Mouse (Mus musculus) kidney, postnatal 0 days (tissue): ENCODE results near the gene Ap5b1. TPM values are rescaled to one million over a fixed set of nuclear protein-coding genes. Genes with fewer than 3 reads are reported as not detected.

Experiments
- ATAC-seq: fragments of 200-750 bp; cut with Nextera tagmentation; replicated peaks from 2 replicates; pipeline ENCODE4 v1.8.0; 2017; ENCODE audit warnings: low read depth, moderate number of reproducible peaks, moderate TSS enrichment, moderate library complexity; ENCODE audit not compliant: low FRiP score
- DNase-seq: peaks from one replicate; pipeline ENCODE4 v3.0.0-alpha.2; 2016; ENCODE audit warnings: low spot score
- H3K27ac ChIP-seq: fragments of 300-500 bp; sonication (generic); 2 replicates; pipeline ENCODE4 v1.5.1; 2014; ENCODE audit warnings: mild to moderate bottlenecking
- H3K27me3 ChIP-seq: fragments of 300-500 bp; sonication (generic); 2 replicates; pipeline ENCODE4 v1.6.1; 2014; ENCODE audit warnings: low read length, mixed read lengths; ENCODE audit not compliant: insufficient read depth
- H3K36me3 ChIP-seq: fragments of 300-500 bp; sonication (generic); 2 replicates; pipeline ENCODE4 v1.6.1; 2014; ENCODE audit warnings: low read length, mixed read lengths; ENCODE audit not compliant: insufficient read depth
- H3K4me1 ChIP-seq: fragments of 300-500 bp; sonication (generic); replicated peaks from 2 replicates; pipeline ENCODE4 v1.6.1; 2014; ENCODE audit warnings: antibody characterized with exemption, low read length, mixed read lengths; ENCODE audit not compliant: insufficient read depth
- H3K4me2 ChIP-seq: fragments of 300-500 bp; sonication (generic); 2 replicates; pipeline ENCODE4 v1.6.1; 2014; ENCODE audit warnings: mild to moderate bottlenecking, low read length, moderate library complexity, mixed read lengths
- H3K4me3 ChIP-seq: fragments of 300-500 bp; sonication (generic); replicated peaks from 2 replicates; pipeline ENCODE4 v1.5.1; 2014; ENCODE audit warnings: low read depth, low read length
- H3K9ac ChIP-seq: fragments of 300-500 bp; sonication (generic); 2 replicates; pipeline ENCODE4 v1.6.1; 2014; ENCODE audit warnings: low read depth, low read length
- H3K9me3 ChIP-seq: fragments of 300-500 bp; sonication (generic); replicated peaks from 2 replicates; pipeline ENCODE4 v1.6.1; 2016; ENCODE audit warnings: low read length, inconsistent platforms, mixed read lengths
- CTCF ChIP-seq: IDR thresholded peaks from 2 replicates; pipeline ENCODE4 v1.5.1; 2016; ENCODE audit warnings: antibody characterized with exemption, low read depth, mild to moderate bottlenecking, moderate library complexity
- WGBS: fragments of 180-500 bp; shearing (Covaris S2); extraction: QIAGEN DNeasy Blood & Tissue Kit; methylation state at CpG from one replicate; pipeline ENCODE4 v1.1.7; 2014; 5-methylcytosine and 5-hydroxymethylcytosine counted together
- polyA plus RNA-seq: library from polyadenylated mRNA; unstranded; fragments of >200 nt; fragmentation: Nextera tagmentation; extraction: Ambion mirVana; gene quantifications from 2 replicates; pipeline ENCODE4 v1.2.1, GENCODE M21; 2015

Ap5b1 gene
- polyA plus RNA-seq, 1 experiment from 2014 or later = 7.2 TPM

DNA sequence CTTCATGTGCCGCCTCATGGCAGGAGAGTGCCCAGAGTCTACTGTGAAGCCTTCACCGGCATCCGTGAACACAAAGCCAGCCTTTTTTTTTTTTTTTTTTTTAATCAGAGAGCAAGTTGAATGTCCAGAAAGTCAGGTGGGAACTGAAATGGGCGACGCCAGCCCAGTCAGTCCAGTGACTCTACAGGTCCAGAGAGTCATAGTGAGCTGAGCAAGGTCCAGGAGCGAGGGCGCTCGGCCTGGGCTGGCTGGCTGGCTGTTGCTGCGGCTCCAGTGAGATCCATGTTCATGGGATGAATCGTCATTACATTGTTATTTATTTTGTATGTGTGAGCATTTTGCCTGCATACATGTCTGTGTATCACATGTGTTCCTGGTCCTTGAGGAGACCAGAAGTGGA, 5.0 kb upstream of the Ap5b1 start:
- no peak for TF ChIP-seq CTCF
- no peak overlapping the region for H3K4me3 ChIP-seq
- DNase-seq = no peak
- no peak for ATAC-seq
- 0 out of 2 replicates have a peak overlapping the region, but pooled peaks have one; percentile 95 for H3K27ac ChIP-seq
- H3K27me3 ChIP-seq = peaks cover 4% of the 10 kb centered on the region; the same call in 1 of the 2 replicates
- no peak overlapping the region for H3K4me2 ChIP-seq
- H3K36me3 ChIP-seq = no peaks in the 10 kb centered on the region
- 84% methylated on average over 10 of the region's 10 CpGs for WGBS
- no peak overlapping the region for H3K9ac ChIP-seq
- H3K4me1 ChIP-seq = peaks cover 14% of the 10 kb centered on the region
- no peaks in the 10 kb centered on the region for H3K9me3 ChIP-seq

DNA sequence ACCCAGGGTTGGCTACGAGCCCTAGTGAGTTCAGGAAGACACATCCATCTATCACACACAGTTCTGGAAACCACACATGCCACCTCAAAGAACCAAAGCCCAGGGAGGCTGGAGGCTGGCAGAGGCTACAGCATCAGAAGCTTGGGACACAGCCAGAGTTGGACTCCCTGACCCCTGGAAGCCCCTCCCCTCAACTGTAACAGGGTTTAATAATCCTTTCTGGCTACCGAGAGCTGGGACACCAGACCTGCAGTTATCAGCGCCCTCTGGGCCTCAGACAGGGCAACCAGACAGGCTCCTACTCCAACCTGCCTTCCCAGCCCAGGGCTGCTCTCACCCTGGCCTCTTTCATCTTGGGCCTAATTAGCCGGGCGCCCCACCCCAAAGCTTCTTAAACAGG, 1.5 kb upstream of the Ap5b1 start:
- DNase-seq (no peak), ATAC-seq (no peak)
- WGBS = 61% methylated on average over 5 of the region's 5 CpGs
- Histone ChIP-seq H3K36me3 (0 out of 2 replicates have a peak, but pooled peaks cover 8% of the 10 kb centered on the region), H3K4me3 (no peak overlapping the region), H3K27me3 (no peaks in the 10 kb centered on the region), H3K4me1 (peaks cover 17% of the 10 kb centered on the region; the same call in 1 of the 2 replicates), H3K9ac (no peak overlapping the region), H3K4me2 (peak overlapping the region; percentile 97), H3K9me3 (no peaks in the 10 kb centered on the region), H3K27ac (peak overlapping the region; percentile 85; the same call in 1 of the 2 replicates)
- TF ChIP-seq CTCF = no peak

DNA sequence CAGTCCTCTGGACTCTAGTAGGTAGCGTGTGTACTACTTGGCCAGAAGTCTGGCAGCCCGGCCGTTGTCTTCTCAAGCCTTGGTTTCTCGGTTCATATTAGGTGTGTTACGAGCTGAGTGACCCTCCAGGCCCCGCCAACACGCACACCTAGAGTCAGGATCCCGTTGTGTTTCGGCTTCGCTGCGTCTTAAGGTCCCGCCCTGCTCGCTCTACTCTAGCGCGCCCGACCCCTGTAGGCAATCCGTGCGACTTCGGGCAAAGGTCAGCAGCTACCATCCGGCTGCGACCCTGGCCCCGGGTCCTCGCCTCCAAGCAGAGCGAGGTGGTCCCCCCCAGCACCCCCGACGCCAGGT, 668 bp upstream of the Ap5b1 start:
- WGBS = 3% methylated on average over 26 of the region's 26 CpGs
- Histone ChIP-seq H3K4me1 (peaks cover 17% of the 10 kb centered on the region; the same call in 1 of the 2 replicates), H3K4me2 (peak overlapping the region; percentile 97), H3K27ac (peak overlapping the region; percentile 85), H3K4me3 (peak overlapping the region; percentile 67), H3K36me3 (0 out of 2 replicates have a peak, but pooled peaks cover 8% of the 10 kb centered on the region), H3K9me3 (no peaks in the 10 kb centered on the region), H3K27me3 (no peaks in the 10 kb centered on the region), H3K9ac (peak overlapping the region; percentile 73; the same call in 1 of the 2 replicates)
- DNase-seq (no peak), ATAC-seq (peak; percentile 42; the same call in 1 of the 2 replicates)
- no peak for TF ChIP-seq CTCF

DNA sequence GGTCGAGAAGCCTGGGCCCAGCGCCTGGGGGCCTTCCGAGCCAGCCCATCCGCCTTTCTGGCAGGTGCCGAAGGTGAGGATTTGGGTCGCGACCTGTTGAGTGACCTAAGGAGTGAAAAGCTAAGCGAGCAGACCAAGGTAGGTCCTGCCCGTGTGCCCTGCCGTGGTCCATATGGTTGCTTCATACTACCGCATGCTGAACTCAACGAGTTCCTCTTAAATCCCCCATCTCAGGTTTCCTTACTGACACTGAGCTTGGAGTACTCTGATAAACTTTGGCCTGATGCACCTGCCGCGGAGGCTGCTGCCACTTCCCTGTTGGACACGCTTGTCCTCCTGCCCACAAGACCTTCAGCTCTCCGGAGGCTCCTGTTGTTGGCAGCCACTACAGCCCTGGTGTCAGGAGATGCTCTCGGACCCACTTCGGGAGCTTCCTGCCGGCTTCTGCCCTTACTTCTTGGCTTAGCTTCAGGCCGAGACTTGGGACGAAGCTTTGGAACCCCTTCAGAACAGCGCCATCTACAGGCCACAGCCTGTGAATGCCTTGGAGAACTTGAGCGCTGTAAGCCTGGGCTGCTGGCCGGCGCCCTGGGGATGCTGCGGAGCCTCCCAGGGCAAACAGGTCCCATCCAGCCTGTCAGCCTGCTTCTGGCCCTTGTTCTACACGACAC, 780 bp downstream of the Ap5b1 start:
- DNase-seq (peak; percentile 96), ATAC-seq (peak; percentile 9)
- peak overlapping the region; percentile 73; the same call in 1 of the 2 replicates for H3K9ac ChIP-seq

DNA sequence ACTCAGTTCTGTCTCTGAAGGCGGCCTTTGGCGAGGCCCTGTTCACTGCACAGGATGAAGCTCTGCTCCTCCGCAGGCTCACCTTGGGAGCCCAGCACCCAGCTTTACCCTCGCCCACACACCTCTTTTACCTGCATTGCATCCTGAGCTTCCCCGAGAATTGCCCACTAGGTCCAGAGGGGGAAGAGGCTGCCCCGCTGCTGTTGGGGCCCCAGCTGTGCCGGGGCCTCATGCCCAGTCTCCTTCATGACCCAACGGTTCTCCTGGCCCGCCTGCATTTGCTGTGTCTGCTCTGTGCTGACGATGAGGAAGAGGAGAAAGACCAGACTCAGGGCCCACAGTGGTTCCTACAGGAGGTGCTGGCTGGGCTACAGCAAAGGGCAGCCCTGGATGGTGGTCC, 1.7 kb downstream of the Ap5b1 start:
- H3K36me3 ChIP-seq = 0 out of 2 replicates have a peak, but pooled peaks cover 8% of the 10 kb centered on the region
- no peaks in the 10 kb centered on the region for H3K27me3 ChIP-seq
- H3K4me3 ChIP-seq = no peak overlapping the region
- H3K9ac ChIP-seq = no peak overlapping the region
- 91% methylated on average over 10 of the region's 10 CpGs for WGBS
- H3K27ac ChIP-seq = no peak overlapping the region
- ATAC-seq = no peak
- DNase-seq = no peak
- no peak for TF ChIP-seq CTCF
- no peak overlapping the region for H3K4me2 ChIP-seq
- H3K4me1 ChIP-seq = peaks cover 17% of the 10 kb centered on the region; the same call in 1 of the 2 replicates
- no peaks in the 10 kb centered on the region for H3K9me3 ChIP-seq

More for the DNA sequence above, 780 bp downstream of the Ap5b1 start:
- Histone ChIP-seq H3K4me2 (peak overlapping the region; percentile 97), H3K4me3 (peak overlapping the region; percentile 67), H3K27me3 (no peaks in the 10 kb centered on the region), H3K27ac (peak overlapping the region; percentile 85), H3K9me3 (no peaks in the 10 kb centered on the region), H3K36me3 (0 out of 2 replicates have a peak, but pooled peaks cover 8% of the 10 kb centered on the region), H3K4me1 (peaks cover 17% of the 10 kb centered on the region; the same call in 1 of the 2 replicates)
- TF ChIP-seq CTCF = peak; percentile 89
- 8% methylated on average over 27 of the region's 27 CpGs for WGBS

DNA sequence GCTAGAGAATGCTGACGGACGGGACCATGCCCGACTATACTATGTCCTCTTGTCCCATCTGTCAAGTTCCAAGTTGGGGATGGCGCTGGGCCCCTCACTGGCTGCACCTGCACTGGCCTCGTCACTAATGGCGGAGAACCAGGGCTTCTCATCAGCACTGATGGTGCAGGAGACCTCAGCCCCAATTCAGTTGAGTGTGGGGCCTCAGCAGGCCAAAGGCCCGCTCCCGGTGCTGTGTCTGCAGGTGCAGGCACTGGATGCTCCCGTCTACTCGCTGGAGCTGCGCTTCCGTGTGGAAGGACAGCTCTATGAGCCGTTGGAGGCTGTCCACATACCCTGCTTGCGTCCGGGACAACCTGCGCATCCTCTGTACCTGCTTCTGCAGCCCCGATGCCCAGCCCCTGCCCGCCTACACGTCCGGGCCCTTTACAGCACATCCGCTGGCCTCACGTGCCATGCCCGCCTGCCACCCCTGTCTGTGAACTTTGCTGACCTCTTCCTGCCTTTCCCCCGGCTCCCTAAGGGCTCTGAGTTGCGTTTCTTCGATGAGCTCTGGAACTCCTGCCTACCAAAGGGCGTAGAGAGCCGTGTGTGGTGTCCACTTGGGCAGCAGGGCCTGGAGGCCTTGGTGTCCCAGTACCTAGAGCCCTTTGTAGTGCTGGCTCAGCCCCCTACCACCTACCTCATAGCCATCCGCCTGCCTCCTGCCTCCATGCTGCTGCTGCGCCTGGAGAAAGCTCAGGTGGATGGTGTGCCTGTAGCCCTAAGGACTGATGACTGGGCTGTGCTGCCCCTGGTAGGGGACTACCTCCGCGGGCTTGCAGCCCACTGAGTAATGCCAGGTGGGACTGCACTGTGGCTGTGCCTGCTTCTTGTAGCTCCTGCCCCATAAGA, 2.8 kb downstream of the Ap5b1 start:
- no peak overlapping the region for H3K27ac ChIP-seq
- WGBS = 92% methylated on average over 32 of the region's 32 CpGs
- H3K9ac ChIP-seq = no peak overlapping the region
- no peak overlapping the region for H3K4me2 ChIP-seq
- no peaks in the 10 kb centered on the region for H3K9me3 ChIP-seq
- ATAC-seq (no peak), DNase-seq (no peak)
- TF ChIP-seq CTCF = no peak
- 0 out of 2 replicates have a peak, but pooled peaks cover 8% of the 10 kb centered on the region for H3K36me3 ChIP-seq
- no peak overlapping the region for H3K4me3 ChIP-seq
- no peaks in the 10 kb centered on the region for H3K27me3 ChIP-seq
- peaks cover 17% of the 10 kb centered on the region; the same call in 1 of the 2 replicates for H3K4me1 ChIP-seq
